Mouse (Mus musculus) hindbrain, embryonic 16.5 days (tissue): ENCODE data around the gene Ric8a. TPM values are rescaled to one million over a fixed set of nuclear protein-coding genes. Genes with fewer than 3 reads are reported as not detected.

Experiments
- ATAC-seq: fragments of 200-750 bp; cut with Nextera tagmentation; 2 replicates; pipeline ENCODE4 v1.8.0; 2017; ENCODE audit warnings: moderate TSS enrichment, moderate library complexity
- H3K27ac ChIP-seq: fragments of 300-500 bp; sonication (generic); 2 replicates; pipeline ENCODE4 v1.5.1; 2014; ENCODE audit warnings: low read depth, mild to moderate bottlenecking, control low read depth, low read length, moderate library complexity
- H3K27me3 ChIP-seq: fragments of 300-500 bp; sonication (generic); replicated peaks from 2 replicates; pipeline ENCODE4 v1.6.1; 2014; ENCODE audit warnings: low read length; ENCODE audit not compliant: control insufficient read depth, insufficient read depth
- H3K36me3 ChIP-seq: fragments of 300-500 bp; sonication (generic); 2 replicates; pipeline ENCODE4 v1.6.1; 2014; ENCODE audit warnings: mild to moderate bottlenecking, low read length, moderate library complexity, mixed read lengths; ENCODE audit not compliant: control insufficient read depth, insufficient read depth
- H3K4me1 ChIP-seq: fragments of 300-500 bp; sonication (generic); 2 replicates; pipeline ENCODE4 v1.6.1; 2014; ENCODE audit warnings: low read depth, low read length; ENCODE audit not compliant: control insufficient read depth, insufficient read depth
- H3K4me2 ChIP-seq: fragments of 300-500 bp; sonication (generic); 2 replicates; pipeline ENCODE4 v1.6.1; 2014; ENCODE audit warnings: mild to moderate bottlenecking, low read length, control low read depth, moderate library complexity
- H3K4me3 ChIP-seq: fragments of 300-500 bp; sonication (generic); 2 replicates; pipeline ENCODE4 v1.5.1; 2014; ENCODE audit warnings: mild to moderate bottlenecking, low read length, control low read depth, moderate library complexity
- H3K9ac ChIP-seq: fragments of 300-500 bp; sonication (generic); 2 replicates; pipeline ENCODE4 v1.6.1; 2014; ENCODE audit warnings: low read depth, mild to moderate bottlenecking, control low read depth, low read length, moderate library complexity
- H3K9me3 ChIP-seq: fragments of 300-500 bp; sonication (generic); 2 replicates; pipeline ENCODE4 v1.6.1; 2014; ENCODE audit warnings: mild to moderate bottlenecking, low read length, moderate library complexity; ENCODE audit not compliant: control insufficient read depth
- WGBS: fragments of 180-500 bp; shearing (Covaris S2); extraction: QIAGEN DNeasy Blood & Tissue Kit; methylation state at CpG from one replicate; pipeline ENCODE4 v1.1.7; 2014; 5-methylcytosine and 5-hydroxymethylcytosine counted together
- polyA plus RNA-seq: library from polyadenylated mRNA; unstranded; fragments of >200 nt; fragmentation: Nextera tagmentation; extraction: Ambion mirVana; gene quantifications from 2 replicates; pipeline ENCODE4 v1.2.1, GENCODE M21; 2015

Ric8a gene
- polyA plus RNA-seq, 1 experiment from 2014 or later: 112 TPM

- H3K4me1 ChIP-seq: peaks cover 5% of the 10 kb centered on the region
- ATAC-seq: no peak
- no peaks in the 10 kb centered on the region for H3K36me3 ChIP-seq
- H3K4me2 ChIP-seq: no peak overlapping the region
- no peak overlapping the region for H3K27ac ChIP-seq
- 69% methylated on average over 3 of the region's 3 CpGs for WGBS
- H3K4me3 ChIP-seq: no peak overlapping the region
- H3K9ac ChIP-seq: no peak overlapping the region
- H3K27me3 ChIP-seq: peaks cover 2% of the 10 kb centered on the region; the same call in 1 of the 2 replicates
- no peaks in the 10 kb centered on the region for H3K9me3 ChIP-seq
Observed at GRCm38 (mm10) chr7:140912293-140912692, 55.5 kb downstream of the Ric8a start.

- Histone ChIP-seq H3K4me1 (peaks cover 5% of the 10 kb centered on the region), H3K27me3 (peaks cover 2% of the 10 kb centered on the region; the same call in 1 of the 2 replicates), H3K9me3 (no peaks in the 10 kb centered on the region), H3K9ac (no peak overlapping the region), H3K4me2 (no peak overlapping the region), H3K36me3 (no peaks in the 10 kb centered on the region), H3K27ac (no peak overlapping the region), H3K4me3 (no peak overlapping the region)
- WGBS: 75% methylated on average over 5 of the region's 5 CpGs
- ATAC-seq: no peak
Observed at GRCm38 (mm10) chr7:140912846-140913482, 56.2 kb downstream of the Ric8a start.

Other genes starting within 250 kb of the Ric8a start
- not detected in 2 replicates for gene Olfr61, start 228.0 kb upstream of the Ric8a start, polyA plus RNA-seq
- gene Olfr53, start 210.5 kb upstream of the Ric8a start, polyA plus RNA-seq: not detected in 2 replicates
- gene Olfr539, start 197.0 kb upstream of the Ric8a start, polyA plus RNA-seq: 0.05 TPM in 1 of 2 replicates, not detected in the other
- gene Olfr45, start 175.0 kb upstream of the Ric8a start, polyA plus RNA-seq: not detected in 2 replicates
- gene Olfr541, start 159.7 kb upstream of the Ric8a start, polyA plus RNA-seq: not detected in 2 replicates
- not detected in 2 replicates for gene Cyp2e1, start 93.2 kb upstream of the Ric8a start, polyA plus RNA-seq
- gene Syce1, start 69.1 kb upstream of the Ric8a start, polyA plus RNA-seq: 0.60 and 0.89 TPM in 2 replicates
- gene Zfp941, start 34.8 kb upstream of the Ric8a start, polyA plus RNA-seq: 28.8 and 32.3 TPM in 2 replicates
- not detected in 2 replicates for gene Urah, start 21.9 kb upstream of the Ric8a start, polyA plus RNA-seq
- not detected in 2 replicates for gene Scgb1c1, start 11.4 kb upstream of the Ric8a start, polyA plus RNA-seq
- 0.21 and 0.29 TPM in 2 replicates for gene Odf3, start 9.2 kb upstream of the Ric8a start, polyA plus RNA-seq
- gene Gm45785, start 626 bp upstream of the Ric8a start, polyA plus RNA-seq: 0.19 TPM in 1 of 2 replicates, not detected in the other
- gene Bet1l, start 620 bp downstream of the Ric8a start, polyA plus RNA-seq: 37.5 and 47.5 TPM in 2 replicates
- 259 and 260 TPM in 2 replicates for gene Psmd13, start 25.0 kb downstream of the Ric8a start, polyA plus RNA-seq
- gene Sirt3, start 25.4 kb downstream of the Ric8a start, polyA plus RNA-seq: 60.8 and 70.6 TPM in 2 replicates
- 2.0 TPM in 1 of 2 replicates, not detected in the other for gene Cox8b, start 43.5 kb downstream of the Ric8a start, polyA plus RNA-seq
- gene Nlrp6, start 63.9 kb downstream of the Ric8a start, polyA plus RNA-seq: 0.65 and 0.75 TPM in 2 replicates
- 8.3 and 10.4 TPM in 2 replicates for gene Pgghg, start 84.4 kb downstream of the Ric8a start, polyA plus RNA-seq
- gene Ifitm5, start 93.3 kb downstream of the Ric8a start, polyA plus RNA-seq: 0.49 and 1.7 TPM in 2 replicates
- not detected in 2 replicates for gene Gm45717, start 99.0 kb downstream of the Ric8a start, polyA plus RNA-seq
- 182 and 202 TPM in 2 replicates for gene Ifitm2, start 99.0 kb downstream of the Ric8a start, polyA plus RNA-seq
- 15.2 and 19.4 TPM in 2 replicates for gene Ifitm1, start 110.3 kb downstream of the Ric8a start, polyA plus RNA-seq
- 41.2 and 43.1 TPM in 2 replicates for gene Ifitm3, start 153.8 kb downstream of the Ric8a start, polyA plus RNA-seq
- gene Ifitm6, start 161.0 kb downstream of the Ric8a start, polyA plus RNA-seq: 0.83 and 1.3 TPM in 2 replicates
- not detected in 2 replicates for gene Gm17387, start 172.2 kb downstream of the Ric8a start, polyA plus RNA-seq
- gene B4galnt4, start 204.1 kb downstream of the Ric8a start, polyA plus RNA-seq: 53.3 and 55.0 TPM in 2 replicates
- 0.31 and 0.32 TPM in 2 replicates for gene Pkp3, start 221.3 kb downstream of the Ric8a start, polyA plus RNA-seq
- 3.2 and 3.3 TPM in 2 replicates for gene Sigirr, start 243.6 kb downstream of the Ric8a start, polyA plus RNA-seq